Mouse (Mus musculus) liver, adult 2 months (tissue): ENCODE measurements around the gene Rgs7.

Source experiments
- CTCF ChIP-seq: fragments of 200-500 bp; IDR thresholded peaks from 2 replicates; pipeline ENCODE4 v1.5.1; 2011; ENCODE audit warnings: low read depth, low read length, control low read depth
- POLR2A ChIP-seq: fragments of 200-500 bp; IDR thresholded peaks from 2 replicates; pipeline ENCODE4 v1.6.1; 2011; ENCODE audit warnings: low read length, control low read depth; ENCODE audit not compliant: insufficient read depth; ENCODE audit errors: extremely low read depth

- TF ChIP-seq CTCF (no peak), POLR2A (no peak)
Measured at GRCm38 (mm10) chr1:175262341-175262740, 230.0 kb downstream of the Rgs7 start.
